Mouse (Mus musculus): ENCODE measurements around the gene Olfr49. TPM values are rescaled to one million over a fixed set of nuclear protein-coding genes. Genes with fewer than 3 reads are reported as not detected.
A peak's percentile ranks its signal among the peaks of the same experiment; 100 is the strongest.

The Olfr49 gene
- total and polyA plus RNA-seq, 3 experiments, result not detected

GRCm38 (mm10) chr14:54328548-54328947, 43.8 kb upstream of the Olfr49 start:
- no peaks in the 10 kb centered on the region for H3K4me1 ChIP-seq (ENCODE audit: control insufficient read depth, insufficient read depth, low read length)
- H3K9ac ChIP-seq (ENCODE audit: low read depth, low read length), result no peak overlapping the region
- H3K79me2 ChIP-seq (replicated peaks; ENCODE audit: control insufficient read depth, insufficient read depth, low read length), result no peaks in the 10 kb centered on the region
- no peak overlapping the region for H3K27ac ChIP-seq
- H3K27me3 ChIP-seq (ENCODE audit: control insufficient read depth, insufficient read depth, low read length), result no peaks in the 10 kb centered on the region
- no peak for TF ChIP-seq POLR2A (IDR thresholded peaks at IDR 0.05; ENCODE audit: insufficient read depth, low read depth, low read length)
- peak; percentile 63 for TF ChIP-seq CTCF (IDR thresholded peaks at IDR 0.05)
- WGBS, result 78% methylated on average over 2 of the region's 2 CpGs
- intact Hi-C loops (cut with DNase I), result loop anchor here (5.0 kb wide), 1 partner anchor 91 kb away; no protein-coding TSS in a partner anchor
- H3K36me3 ChIP-seq (ENCODE audit: control insufficient read depth, insufficient read depth, low read length), result no peaks in the 10 kb centered on the region
- DNase-seq, result no peak
- H3K4me3 ChIP-seq, result no peak overlapping the region

DNA sequence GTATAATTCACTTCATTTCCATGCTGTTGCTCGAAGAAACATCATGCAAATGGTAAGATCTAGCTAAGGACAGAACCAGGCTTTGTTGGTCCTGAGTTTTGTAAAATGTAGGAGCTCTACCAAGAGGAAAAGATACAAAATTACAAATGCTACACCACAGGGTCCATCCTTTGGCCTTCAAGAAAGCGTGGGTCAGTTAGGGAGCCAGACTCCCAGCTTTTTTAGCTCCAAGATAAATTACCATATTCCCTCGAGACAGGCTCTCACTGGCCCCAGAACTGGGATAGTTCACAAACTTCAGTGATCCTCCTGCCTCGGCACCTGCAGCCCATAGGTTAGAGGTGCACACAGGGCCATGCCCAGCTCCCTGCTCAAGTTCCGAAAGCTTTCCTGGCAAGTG, 39.7 kb upstream of the Olfr49 start:
- 73% methylated on average over 5 of the region's 5 CpGs for WGBS
- Histone ChIP-seq H3K4me3 (no peak overlapping the region), H3K27ac (no peak overlapping the region), H3K4me1 (ENCODE audit: control insufficient read depth, insufficient read depth, low read length) (no peaks in the 10 kb centered on the region), H3K27me3 (ENCODE audit: control insufficient read depth, insufficient read depth, low read length) (no peaks in the 10 kb centered on the region), H3K79me2 (replicated peaks; ENCODE audit: control insufficient read depth, insufficient read depth, low read length) (no peaks in the 10 kb centered on the region), H3K36me3 (ENCODE audit: control insufficient read depth, insufficient read depth, low read length) (no peaks in the 10 kb centered on the region), H3K9ac (ENCODE audit: low read depth, low read length) (no peak overlapping the region)
- DNase-seq, result no peak
- no peak for TF ChIP-seq CTCF (IDR thresholded peaks at IDR 0.05)
- no peak for TF ChIP-seq EP300 (IDR thresholded peaks at IDR 0.05; ENCODE audit: insufficient read depth, low read depth, low read length)
- no peak for TF ChIP-seq POLR2A (IDR thresholded peaks at IDR 0.05; ENCODE audit: insufficient read depth, low read depth, low read length)
- intact Hi-C loops (cut with DNase I), result no loop called here

DNA sequence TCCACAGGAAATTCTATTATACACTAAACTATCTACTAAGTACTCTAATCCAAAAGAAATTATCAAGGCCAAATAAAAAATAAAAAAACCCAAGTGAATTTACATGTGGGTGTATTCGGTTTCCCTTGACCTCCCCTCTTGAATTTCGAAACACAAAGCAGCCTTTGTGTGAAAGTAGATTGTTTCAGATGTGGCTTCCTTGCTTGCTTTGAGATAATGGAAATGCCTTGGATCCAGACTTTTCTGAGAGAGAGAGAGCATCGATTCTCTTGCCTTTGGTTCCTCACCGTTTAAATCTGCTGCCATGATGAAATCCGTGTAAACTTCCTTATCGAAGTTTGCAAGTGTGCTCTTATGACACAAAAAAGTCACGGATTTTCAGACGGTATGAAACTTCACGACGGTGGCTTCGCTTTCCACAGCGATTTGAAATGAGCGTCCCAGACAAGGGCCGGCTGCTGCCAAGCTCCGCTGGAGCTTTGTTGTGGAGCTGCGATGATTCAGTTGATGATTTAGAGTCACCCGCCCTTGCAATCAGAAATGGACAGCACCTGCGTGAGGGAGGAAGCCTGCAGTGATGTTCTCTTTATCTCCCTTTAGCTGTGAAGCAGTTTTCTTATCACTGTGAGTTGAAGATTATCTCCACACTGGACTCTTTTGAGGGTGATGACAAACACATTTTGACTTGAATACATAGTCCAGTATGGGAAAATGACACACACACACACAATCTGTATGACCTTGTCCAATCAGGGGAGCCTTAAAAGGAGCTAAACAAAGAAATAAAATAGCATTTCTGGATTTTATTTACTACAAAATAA, 37.0 kb upstream of the Olfr49 start:
- H3K79me2 ChIP-seq (replicated peaks; ENCODE audit: control insufficient read depth, insufficient read depth, low read length), result no peaks in the 10 kb centered on the region
- no peaks in the 10 kb centered on the region for H3K4me1 ChIP-seq (ENCODE audit: control insufficient read depth, insufficient read depth, low read length)
- DNase-seq, result no peak
- H3K36me3 ChIP-seq (ENCODE audit: control insufficient read depth, insufficient read depth, low read length), result no peaks in the 10 kb centered on the region
- no peak overlapping the region for H3K4me3 ChIP-seq
- 58% methylated on average over 18 of the region's 18 CpGs for whole genome bisulfite sequencing
- H3K9ac ChIP-seq (ENCODE audit: low read depth, low read length), result no peak overlapping the region
- no peak overlapping the region for H3K27ac ChIP-seq
- TF ChIP-seq CTCF (IDR thresholded peaks at IDR 0.05) (no peak), EP300 (IDR thresholded peaks at IDR 0.05; ENCODE audit: insufficient read depth, low read depth, low read length) (no peak), POLR2A (IDR thresholded peaks at IDR 0.05; ENCODE audit: insufficient read depth, low read depth, low read length) (no peak)
- intact Hi-C loops (cut with DNase I), result no loop called here
- no peaks in the 10 kb centered on the region for H3K27me3 ChIP-seq (ENCODE audit: control insufficient read depth, insufficient read depth, low read length)

GRCm38 (mm10) chr14:54311763-54312162, 27.0 kb upstream of the Olfr49 start:
- H3K9ac ChIP-seq (ENCODE audit: low read depth, low read length), result no peak overlapping the region
- H3K79me2 ChIP-seq (replicated peaks; ENCODE audit: control insufficient read depth, insufficient read depth, low read length), result no peaks in the 10 kb centered on the region
- no peaks in the 10 kb centered on the region for H3K4me1 ChIP-seq (ENCODE audit: control insufficient read depth, insufficient read depth, low read length)
- TF ChIP-seq POLR2A (IDR thresholded peaks at IDR 0.05; ENCODE audit: insufficient read depth, low read depth, low read length) (no peak), EP300 (IDR thresholded peaks at IDR 0.05; ENCODE audit: insufficient read depth, low read depth, low read length) (no peak), CTCF (IDR thresholded peaks at IDR 0.05) (no peak)
- 33% methylated on average over 3 of the region's 3 CpGs for WGBS
- DNase-seq, result no peak
- intact Hi-C loops (cut with DNase I), result no loop called here
- H3K27me3 ChIP-seq (ENCODE audit: control insufficient read depth, insufficient read depth, low read length), result no peaks in the 10 kb centered on the region
- H3K36me3 ChIP-seq (ENCODE audit: control insufficient read depth, insufficient read depth, low read length), result no peaks in the 10 kb centered on the region
- H3K27ac ChIP-seq, result no peak overlapping the region
- H3K4me3 ChIP-seq, result no peak overlapping the region

- Histone ChIP-seq H3K4me1 (ENCODE audit: control insufficient read depth, insufficient read depth, low read length) (no peaks in the 10 kb centered on the region), H3K9ac (ENCODE audit: low read depth, low read length) (no peak overlapping the region), H3K27me3 (ENCODE audit: control insufficient read depth, insufficient read depth, low read length) (no peaks in the 10 kb centered on the region), H3K79me2 (replicated peaks; ENCODE audit: control insufficient read depth, insufficient read depth, low read length) (no peaks in the 10 kb centered on the region), H3K27ac (no peak overlapping the region), H3K4me3 (no peak overlapping the region), H3K36me3 (ENCODE audit: control insufficient read depth, insufficient read depth, low read length) (no peaks in the 10 kb centered on the region)
- TF ChIP-seq CTCF (IDR thresholded peaks at IDR 0.05), result no peak
- no peak for TF ChIP-seq POLR2A (IDR thresholded peaks at IDR 0.05; ENCODE audit: insufficient read depth, low read depth, low read length)
- no peak for TF ChIP-seq EP300 (IDR thresholded peaks at IDR 0.05; ENCODE audit: insufficient read depth, low read depth, low read length)
- 59% methylated on average over 3 of the region's 3 CpGs for WGBS
- DNase-seq, result no peak
- intact Hi-C loops (cut with DNase I), result no loop called here
Measured at GRCm38 (mm10) chr14:54300676-54301075, 15.9 kb upstream of the Olfr49 start.

GRCm38 (mm10) chr14:54300136-54300535, 15.4 kb upstream of the Olfr49 start:
- Histone ChIP-seq H3K27ac (no peak overlapping the region), H3K36me3 (ENCODE audit: control insufficient read depth, insufficient read depth, low read length) (no peaks in the 10 kb centered on the region), H3K4me3 (no peak overlapping the region), H3K27me3 (ENCODE audit: control insufficient read depth, insufficient read depth, low read length) (no peaks in the 10 kb centered on the region), H3K9ac (ENCODE audit: low read depth, low read length) (no peak overlapping the region), H3K79me2 (replicated peaks; ENCODE audit: control insufficient read depth, insufficient read depth, low read length) (no peaks in the 10 kb centered on the region), H3K4me1 (ENCODE audit: control insufficient read depth, insufficient read depth, low read length) (no peaks in the 10 kb centered on the region)
- intact Hi-C loops (cut with DNase I), result no loop called here
- TF ChIP-seq CTCF (IDR thresholded peaks at IDR 0.05), result no peak
- TF ChIP-seq POLR2A (IDR thresholded peaks at IDR 0.05; ENCODE audit: insufficient read depth, low read depth, low read length), result no peak
- TF ChIP-seq EP300 (IDR thresholded peaks at IDR 0.05; ENCODE audit: insufficient read depth, low read depth, low read length), result no peak
- peak in 1 of 2 experiments; percentile 16 for DNase-seq
- WGBS, result 55% methylated on average over 5 of the region's 5 CpGs

All from heart, adult 2 months (tissue).